Mouse (Mus musculus) midbrain, embryonic 16.5 days (tissue): ENCODE measurements at regions not wholly inside any gene's neighbourhood (a gene's known extent, or its start where the extent isn't known, plus 50 kb on each side); places are given as distances from the start of the nearest gene placed in this dataset.

Experiments
- ATAC-seq: fragments of 200-750 bp; cut with Nextera tagmentation; 2 replicates; pipeline ENCODE4 v1.8.0; 2017; ENCODE audit warnings: moderate TSS enrichment
- H3K27ac ChIP-seq: fragments of 300-500 bp; sonication (generic); 2 replicates; pipeline ENCODE4 v1.5.1; 2014; ENCODE audit warnings: mild to moderate bottlenecking, low read length, mixed read lengths
- H3K27me3 ChIP-seq: fragments of 300-500 bp; sonication (generic); 2 replicates; pipeline ENCODE4 v1.6.1; 2014; ENCODE audit warnings: low read depth, low read length, mixed read lengths; ENCODE audit not compliant: control insufficient read depth, insufficient read depth
- H3K36me3 ChIP-seq: fragments of 300-500 bp; sonication (generic); 2 replicates; pipeline ENCODE4 v1.6.1; 2014; ENCODE audit warnings: mild to moderate bottlenecking, low read length, moderate library complexity, mixed read lengths; ENCODE audit not compliant: control insufficient read depth, insufficient read depth
- H3K4me1 ChIP-seq: fragments of 300-500 bp; sonication (generic); 2 replicates; pipeline ENCODE4 v1.6.1; 2014; ENCODE audit warnings: mild to moderate bottlenecking, low read length, mixed read lengths; ENCODE audit not compliant: control insufficient read depth, insufficient read depth
- H3K4me2 ChIP-seq: fragments of 300-500 bp; sonication (generic); 2 replicates; pipeline ENCODE4 v1.6.1; 2014; ENCODE audit warnings: mild to moderate bottlenecking, low read length, mixed read lengths
- H3K4me3 ChIP-seq: fragments of 300-500 bp; sonication (generic); 2 replicates; pipeline ENCODE4 v1.5.1; 2014; ENCODE audit warnings: low read depth, mild to moderate bottlenecking, low read length, moderate library complexity, mixed read lengths
- H3K9ac ChIP-seq: fragments of 300-500 bp; sonication (generic); 2 replicates; pipeline ENCODE4 v1.6.1; 2014; ENCODE audit warnings: low read depth, low read length, mixed read lengths
- H3K9me3 ChIP-seq: fragments of 300-500 bp; sonication (generic); replicated peaks from 2 replicates; pipeline ENCODE4 v1.6.1; 2014; ENCODE audit warnings: mild to moderate bottlenecking, low read length, mixed read lengths; ENCODE audit not compliant: control insufficient read depth, poor library complexity, severe bottlenecking
- whole genome bisulfite sequencing: fragments of 180-500 bp; shearing (Covaris S2); extraction: QIAGEN DNeasy Blood & Tissue Kit; methylation state at CpG from one replicate; pipeline ENCODE4 v1.1.7; 2014; 5-methylcytosine and 5-hydroxymethylcytosine counted together

DNA sequence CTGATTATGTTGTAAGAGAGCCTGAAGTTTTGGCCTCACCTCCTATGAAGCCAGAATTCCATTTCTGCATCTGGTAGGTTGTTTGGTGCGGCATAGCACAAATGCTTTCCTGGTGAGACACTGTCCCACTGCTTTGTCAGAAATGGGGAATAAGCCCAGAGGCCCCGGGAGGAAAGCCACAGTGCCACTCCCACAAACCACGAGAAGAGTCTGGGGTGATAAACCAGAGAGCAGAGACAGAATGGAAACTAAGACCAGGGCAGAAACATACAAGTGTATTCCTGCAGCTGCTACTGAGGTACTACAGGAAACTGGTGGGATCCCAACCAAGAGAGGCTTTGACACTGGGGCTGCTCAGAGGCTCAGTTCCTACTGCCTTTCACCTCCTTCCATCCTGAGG lies 123.6 kb downstream of the Cyp26a1 start:
- Histone ChIP-seq H3K9me3 (0 out of 2 replicates have a peak, but pooled peaks cover 2% of the 10 kb centered on the region), H3K4me1 (no peaks in the 10 kb centered on the region), H3K27ac (no peak overlapping the region), H3K4me3 (no peak overlapping the region), H3K9ac (no peak overlapping the region), H3K27me3 (no peaks in the 10 kb centered on the region), H3K4me2 (no peak overlapping the region), H3K36me3 (no peaks in the 10 kb centered on the region)
- 58% methylated on average over 3 of the region's 3 CpGs for WGBS
- no peak for ATAC-seq

DNA sequence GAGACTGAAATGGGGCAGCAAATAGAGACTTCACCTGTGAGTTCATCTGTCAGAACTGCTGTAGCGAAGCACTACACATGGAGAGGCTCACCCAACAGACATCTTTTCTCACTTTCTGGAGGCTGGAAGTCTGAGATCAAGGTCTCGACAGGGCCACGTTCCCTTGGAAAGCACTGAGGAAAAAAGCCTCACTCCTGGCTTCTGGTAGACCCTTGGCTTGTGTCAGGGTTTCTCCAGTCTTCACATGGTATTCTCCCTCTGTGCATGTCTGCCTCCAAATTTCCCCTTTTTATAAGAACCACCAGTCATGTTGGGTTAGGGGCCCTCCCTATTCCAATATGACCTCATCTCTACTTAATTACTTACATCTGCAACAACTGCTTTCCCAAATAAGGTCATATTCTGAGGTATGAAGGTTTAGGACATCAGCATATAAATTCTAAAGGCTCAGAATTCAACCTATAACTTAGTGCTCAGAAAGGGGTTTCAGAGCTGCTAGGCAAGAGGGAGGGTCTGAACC lies 124.1 kb downstream of the Cyp26a1 start:
- ATAC-seq = no peak
- Histone ChIP-seq H3K4me3 (no peak overlapping the region), H3K4me2 (no peak overlapping the region), H3K27me3 (no peaks in the 10 kb centered on the region), H3K9me3 (0 out of 2 replicates have a peak, but pooled peaks cover 2% of the 10 kb centered on the region), H3K27ac (no peak overlapping the region), H3K4me1 (no peaks in the 10 kb centered on the region), H3K9ac (no peak overlapping the region), H3K36me3 (no peaks in the 10 kb centered on the region)
- WGBS = 97% methylated on average over 3 of the region's 3 CpGs

DNA sequence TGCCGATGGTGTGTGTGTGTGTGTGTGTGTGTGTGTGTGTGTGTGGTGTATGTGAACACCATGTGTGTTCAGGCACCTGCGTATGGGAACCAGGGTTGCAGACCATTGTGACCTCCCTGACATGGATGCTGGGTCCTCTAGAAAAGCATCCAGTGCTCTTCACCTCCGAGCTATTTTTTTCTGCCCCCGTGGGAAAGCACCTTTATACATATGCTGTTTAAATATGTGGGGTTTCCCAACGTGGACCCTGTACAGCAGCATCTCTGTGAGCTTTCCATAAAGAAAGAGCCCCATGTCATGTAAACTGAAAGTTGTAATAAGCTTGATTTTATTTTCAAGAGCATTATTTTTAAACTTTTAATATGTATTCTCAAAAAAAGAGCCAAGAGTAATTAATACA lies 126.6 kb downstream of the Cyp26a1 start:
- ATAC-seq = no peak
- H3K9ac ChIP-seq = no peak overlapping the region
- no peaks in the 10 kb centered on the region for H3K9me3 ChIP-seq
- no peak overlapping the region for H3K27ac ChIP-seq
- no peaks in the 10 kb centered on the region for H3K36me3 ChIP-seq
- H3K27me3 ChIP-seq = no peaks in the 10 kb centered on the region
- H3K4me2 ChIP-seq = no peak overlapping the region
- WGBS = 91% methylated on average over 5 of the region's 5 CpGs
- H3K4me3 ChIP-seq = no peak overlapping the region
- no peaks in the 10 kb centered on the region for H3K4me1 ChIP-seq

DNA sequence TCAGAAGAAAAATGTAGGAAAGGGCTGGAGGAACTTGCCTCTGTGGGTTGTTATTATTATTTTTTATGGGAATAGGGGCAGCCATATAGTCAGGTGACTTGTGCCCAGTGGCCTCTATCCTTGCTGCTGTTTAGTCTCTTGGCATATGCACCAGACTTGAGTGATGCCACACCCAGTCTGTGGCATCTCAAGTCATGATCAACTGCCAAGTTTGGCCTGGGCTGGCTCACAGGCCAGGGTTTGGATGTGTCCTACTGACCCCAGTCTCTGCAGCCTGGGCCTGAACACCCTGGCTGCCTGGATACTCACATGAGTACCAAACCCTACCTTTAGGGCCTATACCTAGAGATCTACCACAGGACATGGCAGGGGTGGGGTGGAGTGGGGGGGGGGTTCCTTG lies 133.8 kb downstream of the Cyp26a1 start:
- Histone ChIP-seq H3K27ac (no peak overlapping the region), H3K4me1 (no peaks in the 10 kb centered on the region), H3K4me3 (no peak overlapping the region), H3K27me3 (no peaks in the 10 kb centered on the region), H3K4me2 (no peak overlapping the region), H3K9me3 (no peaks in the 10 kb centered on the region), H3K9ac (no peak overlapping the region), H3K36me3 (no peaks in the 10 kb centered on the region)
- no peak for ATAC-seq

DNA sequence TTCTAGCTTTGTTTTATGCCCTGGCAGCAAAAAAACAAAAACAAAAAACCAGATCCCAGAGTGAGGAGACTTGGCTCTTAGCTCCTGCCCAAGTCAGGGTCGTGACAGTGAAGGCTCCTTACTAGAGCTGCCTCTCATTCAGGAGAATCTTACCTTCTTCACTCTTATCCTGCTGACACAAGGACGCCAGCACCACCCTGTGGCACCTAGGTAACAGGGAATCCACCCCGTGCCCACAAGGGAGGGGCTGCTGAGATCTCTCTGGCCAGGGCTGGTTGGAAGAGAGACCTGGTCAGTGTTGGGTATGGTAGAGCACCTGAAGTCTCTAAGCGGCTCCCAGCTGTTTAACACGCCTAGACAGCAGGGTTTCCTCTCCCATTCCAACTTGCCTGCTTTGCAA lies 139.3 kb downstream of the Cyp26a1 start:
- Histone ChIP-seq H3K4me3 (no peak overlapping the region), H3K27me3 (no peaks in the 10 kb centered on the region), H3K4me1 (no peaks in the 10 kb centered on the region), H3K4me2 (no peak overlapping the region), H3K36me3 (no peaks in the 10 kb centered on the region), H3K9me3 (no peaks in the 10 kb centered on the region), H3K27ac (no peak overlapping the region), H3K9ac (no peak overlapping the region)
- ATAC-seq = no peak
- WGBS = 44% methylated on average over 5 of the region's 5 CpGs
